Mouse (Mus musculus): ENCODE measurements around the gene Serinc5.

- TF ChIP-seq CTCF (conservative IDR thresholded peaks at IDR 0.05; ENCODE audit: insufficient read depth, insufficient read length, low read depth, low read length) (no peak), POLR2A (IDR thresholded peaks at IDR 0.05; ENCODE audit: low read depth, low read length) (no peak)
Observed at GRCm38 (mm10) chr13:92626196-92626595, 15.3 kb downstream of the Serinc5 start.
